Mouse (Mus musculus) kidney, postnatal 14 days (tissue): ENCODE results near the gene Herc3.
"Not testable (repeated sequence)": the region's sequence is repeated elsewhere in the genome, so short reads cannot be mapped to it uniquely, and the experiment has no call there.

Experiments used
- DNase-seq: peaks from one replicate; pipeline ENCODE4 v3.0.0; 2022; ENCODE audit warnings: mixed read lengths

Gene Herc3

GRCm38 (mm10) chr6:58831232-58832009 lies at the start of gene Herc3:
TSS of gene Herc3 (plus strand) at chr6:58831465.
- peak; percentile 89 for DNase-seq

DNA sequence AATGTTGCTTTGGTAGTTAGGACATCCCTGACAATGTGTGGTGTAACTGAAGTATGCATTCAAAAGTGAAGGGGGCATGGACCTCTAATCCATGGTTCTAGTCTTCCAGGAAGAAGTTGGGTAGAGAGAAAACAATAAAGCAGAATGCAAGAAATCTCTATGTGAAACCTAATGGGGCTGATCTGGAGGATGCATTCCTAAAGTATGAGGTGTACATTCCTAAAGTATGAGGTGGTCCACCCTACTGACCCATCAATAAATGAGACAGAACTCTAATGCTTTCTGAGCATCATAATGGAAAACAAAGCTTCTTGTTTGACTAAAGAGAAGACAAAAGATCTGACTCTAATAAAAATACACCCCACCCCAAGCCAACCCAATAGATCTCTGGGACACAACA lies 29.9 kb upstream of the Herc3 start:
- no peak for DNase-seq

- no peak for DNase-seq
Measured at GRCm38 (mm10) chr6:58814381-58814780, 16.9 kb upstream of the Herc3 start.

DNA sequence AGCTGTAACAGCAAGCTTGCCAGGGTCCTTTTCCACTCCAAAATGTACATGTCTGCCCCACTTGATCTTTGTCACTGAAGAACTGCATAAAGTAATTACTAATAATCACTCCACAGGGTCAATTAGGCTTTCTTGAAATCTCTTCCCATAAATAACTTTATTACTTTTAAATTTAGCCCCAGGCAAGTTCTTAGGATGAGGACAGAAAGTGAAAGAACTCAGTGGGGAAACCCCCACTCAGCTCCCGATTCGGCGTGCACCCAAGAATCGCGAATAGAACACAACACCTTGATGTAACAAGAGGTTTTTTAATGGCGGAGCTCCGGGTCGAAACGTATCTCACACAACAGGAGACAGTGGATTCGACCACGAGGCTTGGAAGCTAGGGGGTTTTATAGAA lies 14.2 kb upstream of the Herc3 start:
- DNase-seq, result not testable (repeated sequence)

DNA sequence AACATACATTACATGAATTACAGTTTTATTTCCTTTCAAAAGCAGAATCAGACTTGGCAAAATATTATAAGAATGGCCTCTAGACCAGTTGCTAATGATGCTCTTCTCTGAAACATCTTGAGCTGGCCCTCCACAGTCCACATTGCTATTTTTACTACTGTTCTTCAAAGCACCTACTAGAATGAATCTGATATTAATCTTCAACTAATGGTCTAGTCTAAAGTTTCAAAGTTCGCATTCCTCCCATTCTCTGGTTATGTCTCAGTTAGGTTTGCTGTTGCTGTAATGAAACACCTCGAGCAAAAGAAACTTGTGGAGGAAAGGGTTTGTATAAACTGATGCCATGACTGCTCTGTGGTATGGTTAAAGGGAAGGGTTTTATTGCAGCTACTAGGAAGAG lies 5.6 kb upstream of the Herc3 start:
- no peak for DNase-seq

- no peak for DNase-seq
Measured at GRCm38 (mm10) chr6:58826089-58826488, 5.2 kb upstream of the Herc3 start.

- no peak for DNase-seq
Measured at GRCm38 (mm10) chr6:58828582-58828981, 2.7 kb upstream of the Herc3 start.

DNA sequence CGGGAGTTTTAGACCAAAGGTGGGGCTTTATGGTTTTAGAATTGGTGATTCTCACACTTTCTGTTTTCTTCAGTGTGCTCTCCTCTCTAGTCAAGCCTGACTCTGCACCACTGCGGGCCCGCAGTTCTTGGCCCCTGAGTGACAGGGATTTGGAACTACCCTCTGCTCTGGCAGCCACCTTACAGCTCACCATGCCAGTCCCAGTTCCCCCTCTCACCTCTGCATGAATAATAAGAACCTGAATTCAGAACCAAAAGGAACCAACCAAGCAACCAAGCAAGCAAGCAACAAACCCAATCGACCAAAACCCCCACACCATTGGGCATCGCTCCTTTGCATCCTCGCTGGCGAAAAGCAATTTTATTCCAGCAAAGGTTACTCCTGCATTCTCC lies 429 bp upstream of the Herc3 start:
- DNase-seq, result no peak

GRCm38 (mm10) chr6:58832591-58833018 lies 1.3 kb downstream of the Herc3 start:
- DNase-seq, result peak; percentile 25

DNA sequence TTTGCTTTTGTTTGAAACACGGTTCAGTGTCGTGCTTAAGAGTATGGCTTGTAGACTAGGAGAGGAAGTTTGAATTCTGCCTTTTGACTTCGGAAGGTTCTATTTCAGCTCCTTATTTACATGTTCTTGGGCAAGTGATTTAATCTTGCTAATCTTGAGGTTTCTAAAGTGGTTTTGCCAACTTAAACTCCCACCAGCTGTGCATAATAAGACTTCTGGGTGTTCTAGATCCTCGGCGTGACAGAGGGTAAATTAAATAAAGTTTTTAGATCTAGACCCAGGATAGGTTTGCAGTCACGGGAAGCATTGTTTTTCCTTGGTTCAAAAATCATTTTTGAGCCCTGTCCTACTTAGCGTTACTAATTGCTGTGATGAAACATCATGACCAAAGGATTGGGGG lies 3.2 kb downstream of the Herc3 start:
- no peak for DNase-seq

GRCm38 (mm10) chr6:58835591-58835990 lies 4.3 kb downstream of the Herc3 start:
- peak; percentile 17 for DNase-seq

- DNase-seq, result no peak
Measured at GRCm38 (mm10) chr6:58836476-58836875, 5.2 kb downstream of the Herc3 start.

GRCm38 (mm10) chr6:58837917-58838316 lies 6.7 kb downstream of the Herc3 start:
- no peak for DNase-seq

DNA sequence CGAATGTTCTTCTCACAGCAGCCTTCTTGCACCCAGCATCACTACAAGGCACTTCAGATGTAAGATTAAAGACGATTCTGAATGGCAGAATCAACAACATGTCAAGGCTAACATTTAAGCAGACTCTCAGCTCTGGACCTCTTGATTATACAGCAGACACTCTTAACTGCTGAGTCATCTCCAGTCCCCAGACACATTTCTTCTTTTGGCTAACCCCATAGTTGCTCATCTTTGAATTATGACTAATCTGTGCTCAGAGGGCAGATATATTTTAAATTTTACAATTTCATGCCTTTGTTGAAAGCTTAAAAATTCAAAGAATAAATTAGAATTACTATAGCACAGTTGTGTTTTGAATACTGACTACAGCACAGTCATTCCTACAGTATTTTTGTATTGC lies 9.9 kb downstream of the Herc3 start:
- no peak for DNase-seq

- no peak for DNase-seq
Measured at GRCm38 (mm10) chr6:58842186-58842585, 10.9 kb downstream of the Herc3 start.

- DNase-seq, result no peak
Measured at GRCm38 (mm10) chr6:58843580-58843979, 12.3 kb downstream of the Herc3 start.

DNA sequence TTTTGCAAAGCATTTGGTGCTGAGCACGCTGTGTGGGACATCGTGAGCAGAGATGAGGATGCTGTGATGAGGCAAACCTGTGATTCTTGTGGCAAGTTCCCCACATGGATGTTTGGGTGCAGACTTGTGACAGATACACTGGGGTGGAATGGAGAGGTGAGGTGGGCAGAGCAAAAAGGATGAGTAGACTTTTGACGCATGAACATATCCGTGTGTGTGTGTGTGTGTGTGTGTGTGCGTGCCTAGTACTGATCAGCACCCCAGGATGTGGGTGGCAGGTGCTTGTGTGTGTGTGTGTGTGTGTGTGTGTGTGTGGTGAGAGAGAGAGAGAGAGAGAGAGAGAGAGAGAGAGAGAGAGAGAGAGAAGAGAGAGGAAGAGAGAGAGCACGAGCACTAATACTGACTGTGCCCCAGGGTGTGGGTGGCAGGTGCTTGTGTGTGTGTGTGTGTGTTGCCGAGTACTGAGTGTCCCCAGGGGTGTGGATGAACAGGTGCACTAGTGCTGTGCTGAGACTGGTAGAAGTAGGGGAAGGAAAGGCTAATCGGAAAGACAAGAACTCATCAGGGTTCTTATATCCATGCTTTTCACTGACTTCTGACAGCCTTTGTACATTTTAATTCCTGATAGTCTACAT lies 13.0 kb downstream of the Herc3 start:
- no peak for DNase-seq

GRCm38 (mm10) chr6:58846850-58847692 lies 15.8 kb downstream of the Herc3 start:
- DNase-seq, result no peak

DNA sequence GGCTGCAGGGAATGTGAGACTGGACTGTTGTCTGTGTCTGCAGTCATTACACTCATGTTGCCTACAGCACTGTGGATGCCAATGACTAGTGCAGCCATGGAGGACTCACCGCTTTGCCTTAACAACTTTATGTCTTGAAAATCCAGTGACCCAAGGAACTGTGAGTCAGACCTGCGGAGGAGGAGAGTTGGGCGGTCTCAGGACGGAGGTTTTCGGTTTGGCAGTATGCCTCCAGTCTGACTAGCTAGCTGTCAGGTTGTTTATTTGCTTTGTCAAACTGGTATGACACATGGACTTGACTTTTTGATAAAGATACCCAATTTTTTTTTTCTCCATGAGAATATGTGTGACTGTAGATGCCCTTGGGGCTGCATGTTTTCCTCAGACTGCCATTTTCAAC lies 16.6 kb downstream of the Herc3 start:
- peak; percentile 17 for DNase-seq

DNA sequence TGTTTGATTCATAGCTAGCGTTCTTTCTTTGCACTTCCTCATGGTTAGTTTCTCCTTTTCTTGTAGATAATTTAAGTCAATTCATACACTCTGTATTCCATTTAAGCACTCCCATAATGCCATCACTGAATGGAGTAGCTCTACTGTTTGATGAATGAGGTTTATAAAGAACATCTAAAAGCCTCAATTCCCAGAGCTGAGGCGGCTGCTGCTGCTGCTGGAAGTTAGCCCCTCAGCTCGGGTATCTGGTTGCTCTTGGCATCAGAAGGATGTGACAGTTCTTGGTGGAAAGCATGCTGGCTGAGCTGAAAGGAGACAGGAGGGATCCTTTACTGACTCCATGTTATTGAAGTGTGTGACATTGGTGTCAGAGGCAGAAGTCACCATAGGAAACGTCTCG lies 18.1 kb downstream of the Herc3 start:
- no peak for DNase-seq

- no peak for DNase-seq
Measured at GRCm38 (mm10) chr6:58855676-58856367, 24.6 kb downstream of the Herc3 start.

GRCm38 (mm10) chr6:58856494-58856893 lies 25.2 kb downstream of the Herc3 start:
- DNase-seq, result no peak

GRCm38 (mm10) chr6:58859517-58859916 lies 28.3 kb downstream of the Herc3 start:
- no peak for DNase-seq
